Mouse (Mus musculus): ENCODE data around the gene Bola1. TPM values are rescaled to one million over a fixed set of nuclear protein-coding genes. Genes with fewer than 3 reads are reported as not detected.

Gene Bola1
- total RNA-seq (2021), result 10 to 100 TPM; 28.6 to 31.3 TPM
- long read RNA-seq, experiment 1, transcript Bola1-201 (2 exons, 729 nt), result major isoform, 40 of 45 reads
- long read RNA-seq, experiment 1, partial matches to known transcripts, result 0 of 45 reads
- long read RNA-seq, experiment 1, other reads (novel, unspliced or antisense), result 5 of 45 reads
- long read RNA-seq, experiment 2, transcript Bola1-201 (2 exons, 729 nt), result major isoform, 31 of 37 reads
- long read RNA-seq, experiment 2, partial matches to known transcripts, result 0 of 37 reads
- long read RNA-seq, experiment 2, other reads (novel, unspliced or antisense), result 6 of 37 reads

GRCm38 (mm10) chr3:96219661-96220130, at the start of gene Bola1, which contains the start of gene Hist2h2ab:
Bola1 (minus strand) TSS chr3:96219709.
Hist2h2ab (plus strand) TSS chr3:96219865.
- peak; percentile 79 for DNase-seq

DNA sequence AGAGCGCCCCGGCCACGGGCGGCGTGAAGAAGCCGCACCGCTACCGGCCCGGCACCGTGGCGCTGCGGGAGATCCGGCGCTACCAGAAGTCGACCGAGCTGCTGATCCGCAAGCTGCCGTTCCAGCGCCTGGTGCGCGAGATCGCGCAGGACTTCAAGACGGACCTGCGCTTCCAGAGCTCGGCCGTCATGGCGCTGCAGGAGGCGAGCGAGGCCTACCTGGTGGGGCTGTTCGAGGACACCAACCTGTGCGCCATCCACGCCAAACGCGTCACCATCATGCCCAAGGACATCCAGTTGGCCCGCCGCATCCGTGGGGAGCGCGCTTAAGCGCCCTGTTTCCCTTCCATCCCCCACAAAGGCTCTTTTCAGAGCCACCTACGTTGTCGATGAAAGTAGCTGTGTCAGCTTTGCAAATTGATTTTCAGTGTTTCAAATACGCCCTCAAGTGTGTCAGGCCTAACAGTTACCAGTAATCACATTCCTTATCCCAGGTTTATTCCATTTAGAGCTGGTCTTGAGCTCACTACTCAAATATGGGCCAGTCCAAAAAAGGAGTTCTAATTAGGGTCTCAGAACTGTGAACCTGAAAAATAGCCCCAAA, 49.4 kb upstream of the Bola1 start:
- DNase-seq, result peak; percentile 26

DNA sequence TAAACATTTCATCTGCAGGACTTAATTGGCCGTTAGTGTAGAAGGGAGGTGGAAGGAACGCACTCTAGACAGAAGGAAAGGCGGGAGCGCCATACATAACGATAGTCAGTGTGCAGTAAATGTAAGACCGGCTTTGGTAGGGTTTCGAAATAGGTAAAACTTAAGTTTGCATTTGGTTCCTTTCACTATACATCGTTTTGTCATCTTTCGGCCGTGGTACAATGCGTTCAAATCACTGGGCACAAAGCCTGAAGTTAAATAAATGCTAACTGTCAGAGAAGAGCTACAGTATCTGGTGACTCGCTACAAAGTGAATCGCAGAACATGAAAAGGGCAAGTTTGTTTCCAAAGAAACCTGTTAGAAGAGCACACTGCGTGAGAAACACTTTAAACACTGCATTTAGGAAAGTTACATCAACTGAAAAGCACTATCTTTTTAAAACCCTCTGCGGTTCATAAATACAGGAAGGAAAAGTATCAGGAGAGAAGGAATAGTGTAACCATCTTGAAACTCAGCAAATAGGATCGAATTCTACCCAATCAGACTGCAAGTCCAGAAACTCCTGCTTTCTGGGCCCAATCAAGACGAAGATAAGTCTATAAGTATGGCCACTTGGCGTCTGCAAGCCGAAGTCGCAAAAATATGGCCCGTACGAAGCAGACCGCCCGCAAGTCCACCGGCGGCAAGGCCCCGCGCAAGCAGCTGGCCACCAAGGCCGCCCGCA, 48.7 kb upstream of the Bola1 start, which contains the start of gene Hist2h3b:
Gene Hist2h3b, plus strand, starts transcription at position 604 of the 725 bp plus-strand sequence.
- peak; percentile 91 for DNase-seq

DNA sequence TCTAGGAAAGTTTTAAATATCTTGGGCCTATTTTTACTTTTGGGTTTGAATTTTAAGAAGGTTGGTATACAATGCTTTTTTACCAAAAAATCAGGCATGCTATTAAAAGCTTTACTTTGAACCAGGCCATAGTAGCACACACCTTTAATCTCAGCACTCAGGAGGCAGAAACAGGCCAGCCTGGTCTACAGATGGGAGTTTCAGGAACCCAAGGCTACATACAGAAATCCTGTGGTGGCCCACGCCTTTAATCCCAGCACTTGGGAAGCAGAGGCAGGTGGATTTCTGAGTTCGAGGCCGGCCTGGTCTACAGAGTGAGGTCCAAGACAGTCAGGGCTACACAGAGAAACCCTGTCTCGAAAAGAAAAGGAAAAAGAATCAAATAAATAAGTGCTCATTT, 48.0 kb upstream of the Bola1 start:
- no peak for DNase-seq

- no peak for DNase-seq
These were observed 46.7 kb upstream of the Bola1 start for GRCm38 (mm10) chr3:96266132-96266710.

- DNase-seq, result no peak
These were observed 45.0 kb upstream of the Bola1 start for GRCm38 (mm10) chr3:96264404-96264949.

DNA sequence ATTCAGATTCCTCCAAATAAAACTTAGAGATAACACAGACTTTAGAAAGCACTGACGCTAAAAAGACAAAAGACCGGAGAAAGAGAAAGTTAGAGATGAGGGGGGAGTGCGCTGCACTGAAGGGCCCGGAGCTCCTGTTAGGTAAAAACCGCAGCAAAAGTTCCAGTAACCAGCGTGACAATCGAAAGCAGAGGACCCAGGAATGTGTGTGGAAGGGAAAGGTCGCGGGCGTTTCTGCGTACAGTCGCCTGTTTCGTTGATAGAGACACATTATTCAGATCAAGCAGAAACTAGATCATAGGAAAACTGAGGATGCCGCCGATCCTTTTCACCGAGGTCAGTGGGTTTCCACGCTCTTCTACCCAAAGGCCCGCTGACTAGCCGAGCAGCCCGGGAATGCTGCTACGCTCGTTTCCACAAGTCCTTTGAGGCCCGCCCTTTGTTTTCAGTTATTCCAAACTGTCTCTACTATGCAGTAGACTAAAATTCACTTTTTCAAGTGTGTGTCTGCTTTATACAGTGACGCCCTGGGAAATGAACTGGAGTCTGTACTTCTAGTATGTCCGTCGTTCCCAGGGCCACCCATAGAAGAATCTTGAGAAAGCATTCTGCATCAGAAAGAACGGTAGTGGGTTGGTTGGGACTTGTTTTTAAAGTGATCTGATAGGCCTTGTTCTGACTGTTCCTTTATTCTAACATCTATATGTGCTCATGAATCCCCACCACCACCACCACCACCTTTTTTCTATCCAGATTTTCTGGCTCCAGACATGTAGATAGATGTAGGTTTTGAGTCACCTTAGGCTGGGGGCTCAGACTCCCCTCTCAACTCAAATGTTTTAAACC, 44.3 kb upstream of the Bola1 start:
- DNase-seq, result peak; percentile 66

DNA sequence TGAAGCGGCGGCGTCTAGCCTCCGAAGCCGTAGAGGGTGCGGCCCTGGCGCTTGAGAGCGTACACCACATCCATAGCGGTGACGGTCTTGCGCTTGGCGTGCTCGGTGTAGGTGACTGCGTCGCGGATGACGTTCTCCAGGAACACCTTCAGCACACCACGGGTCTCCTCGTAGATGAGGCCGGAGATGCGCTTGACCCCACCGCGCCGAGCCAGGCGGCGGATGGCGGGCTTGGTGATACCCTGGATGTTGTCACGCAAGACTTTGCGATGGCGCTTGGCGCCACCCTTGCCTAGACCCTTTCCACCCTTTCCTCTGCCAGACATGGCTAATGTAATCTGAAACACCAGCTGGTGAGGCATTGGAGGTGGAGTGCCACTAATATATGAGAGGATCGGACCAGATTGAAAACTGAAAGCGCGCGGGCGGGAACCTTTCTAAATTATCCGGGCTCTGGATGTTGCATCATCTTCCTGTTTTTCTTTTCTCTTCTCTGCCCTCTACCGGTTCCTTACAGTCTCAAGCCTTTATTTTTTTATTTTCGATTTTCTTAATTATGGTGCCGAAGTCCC, 43.6 kb upstream of the Bola1 start, which contains the start of gene Hist2h4:
Gene Hist2h4, minus strand, starts transcription at position 333 of the 572 bp plus-strand sequence.
- peak; percentile 95 for DNase-seq

GRCm38 (mm10) chr3:96262216-96262875, 42.8 kb upstream of the Bola1 start:
- DNase-seq, result peak; percentile 88

- DNase-seq, result no peak
These were observed 42.1 kb upstream of the Bola1 start for GRCm38 (mm10) chr3:96261623-96262022.

- DNase-seq, result no peak
These were observed 40.7 kb upstream of the Bola1 start for GRCm38 (mm10) chr3:96260220-96260619.

DNA sequence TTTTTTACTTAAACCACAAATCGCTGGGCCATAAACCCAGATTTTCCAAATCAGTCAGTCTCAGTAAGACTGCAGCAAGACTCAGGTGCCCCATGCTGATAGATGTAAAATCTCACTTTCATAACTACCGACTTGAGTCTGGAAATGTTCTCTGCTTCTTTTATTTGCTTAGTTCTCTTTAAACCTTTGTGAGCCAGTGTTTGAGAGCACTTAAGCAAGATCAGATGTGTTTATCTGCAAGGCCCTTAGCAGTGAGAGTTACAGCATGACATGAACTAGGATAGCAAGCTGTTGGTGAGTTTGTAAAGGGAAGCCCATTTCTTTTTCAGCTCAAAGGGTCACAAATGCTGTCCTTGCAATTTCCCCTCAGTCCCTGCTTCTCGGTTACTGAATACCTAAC, 37.7 kb upstream of the Bola1 start:
- no peak for DNase-seq

- no peak for DNase-seq
These were observed 36.6 kb upstream of the Bola1 start for GRCm38 (mm10) chr3:96255926-96256593.

- DNase-seq, result no peak
These were observed 35.3 kb upstream of the Bola1 start for GRCm38 (mm10) chr3:96254683-96255355.

DNA sequence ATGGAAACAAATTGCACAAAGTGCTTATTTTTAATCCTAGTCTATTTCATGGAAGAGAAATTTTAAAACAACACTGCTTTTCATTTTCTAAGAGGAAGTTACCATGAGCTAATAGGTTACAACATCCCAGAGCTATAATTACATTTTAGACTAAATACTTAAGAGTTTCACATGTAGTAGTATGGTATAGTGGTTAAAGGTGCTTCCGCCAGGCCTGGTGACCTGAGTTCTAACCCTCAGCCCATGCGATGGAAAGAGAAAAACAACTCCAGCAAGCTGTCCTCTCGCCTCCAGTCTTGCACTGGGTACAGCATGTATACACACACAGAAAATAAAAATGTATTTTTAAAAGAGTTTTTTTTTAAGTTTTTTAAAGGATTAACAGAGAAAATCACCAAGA, 32.3 kb upstream of the Bola1 start:
- no peak for DNase-seq

DNA sequence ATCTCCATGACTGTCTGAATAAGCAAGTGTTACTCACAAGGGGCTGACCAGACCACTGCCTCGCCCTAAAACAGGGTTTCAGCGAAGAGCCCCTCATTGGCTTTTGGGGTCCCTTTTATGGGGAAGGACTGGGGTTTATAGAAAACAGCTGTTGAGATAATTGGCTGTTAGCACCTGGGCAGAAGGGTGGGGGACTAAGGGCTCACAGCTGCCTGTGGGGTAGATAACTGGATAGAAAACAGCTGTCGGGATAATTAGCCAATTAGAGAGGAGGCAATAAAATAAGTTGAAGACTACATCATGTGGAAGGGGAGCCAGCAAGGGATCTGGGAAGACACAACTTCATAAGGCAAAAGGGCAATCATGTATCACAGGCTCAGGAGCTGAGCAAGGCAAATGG, 31.4 kb upstream of the Bola1 start:
- no peak for DNase-seq

DNA sequence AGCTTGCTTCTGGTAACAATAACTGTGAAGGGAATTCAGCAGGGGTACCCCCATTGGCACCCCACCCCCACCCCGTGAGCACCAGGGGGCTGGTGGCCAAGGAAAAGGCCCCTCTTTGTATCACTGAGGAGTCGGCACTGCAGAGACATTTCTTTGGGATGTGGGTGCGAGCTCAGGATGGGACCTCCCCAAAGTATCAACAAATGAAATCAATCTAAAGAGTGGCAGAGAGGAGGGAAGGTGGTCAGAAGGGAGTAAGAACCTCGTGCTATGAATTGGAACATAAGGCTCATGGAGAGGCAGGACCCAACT, 29.5 kb upstream of the Bola1 start:
- no peak for DNase-seq

DNA sequence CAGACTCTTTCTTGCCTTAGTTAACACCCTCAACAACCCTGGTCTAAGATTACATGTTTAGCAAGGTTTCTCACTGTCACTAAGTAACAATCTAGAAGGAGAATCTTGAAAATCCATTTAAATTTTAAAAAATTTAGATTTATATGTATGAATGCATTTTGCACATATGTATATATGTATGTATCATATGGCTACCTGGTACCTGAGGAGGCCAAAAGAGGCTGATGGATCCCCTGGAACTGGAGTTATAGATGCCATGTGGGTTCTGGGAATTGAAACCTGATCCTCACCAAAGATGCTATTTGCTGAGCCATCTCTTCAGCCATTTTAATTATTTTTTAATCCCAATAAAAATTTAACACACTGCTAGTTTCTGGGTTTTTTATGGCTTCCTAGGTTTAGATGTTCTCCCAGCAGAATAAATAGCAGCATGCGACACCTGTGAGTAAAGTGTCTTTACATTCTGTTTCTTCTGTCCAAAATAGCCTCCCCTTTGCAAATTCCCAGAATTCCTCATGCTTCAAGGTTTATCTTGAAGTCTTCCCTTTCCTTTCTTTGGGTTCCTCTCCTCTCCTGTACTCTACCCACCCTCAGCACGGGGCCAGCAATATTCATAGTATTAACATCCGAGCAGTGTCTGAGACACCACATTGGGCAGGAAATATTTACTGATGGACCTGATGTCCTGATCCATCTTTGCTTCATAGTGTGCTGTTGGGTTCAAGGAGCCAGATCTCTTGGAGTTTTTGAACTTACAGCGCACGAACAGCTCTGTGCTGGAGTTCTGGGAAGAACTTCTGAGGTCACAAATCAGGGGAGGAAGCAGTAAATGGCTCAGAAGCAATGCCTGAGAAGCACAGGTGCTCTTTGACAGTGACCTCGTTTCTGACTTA, 28.9 kb upstream of the Bola1 start:
- DNase-seq, result no peak
